Mouse (Mus musculus) heart, embryonic 15.5 days (tissue): Measurements from ENCODE around the gene Cfap65. TPM values are rescaled to one million over a fixed set of nuclear protein-coding genes. Genes with fewer than 3 reads are reported as not detected.

Experiments used
- ATAC-seq: fragments of 200-750 bp; cut with Nextera tagmentation; replicated peaks from 2 replicates; pipeline ENCODE4 v1.8.0; 2017; ENCODE audit warnings: low read depth, moderate TSS enrichment; ENCODE audit not compliant: insufficient number of reproducible peaks, insufficient read depth, low FRiP score
- H3K27ac ChIP-seq: fragments of 300-500 bp; sonication (generic); 2 replicates; pipeline ENCODE4 v1.5.1; 2015; ENCODE audit warnings: mild to moderate bottlenecking, inconsistent platforms
- H3K27me3 ChIP-seq: fragments of 300-500 bp; sonication (generic); 2 replicates; pipeline ENCODE4 v1.6.1; 2015; ENCODE audit warnings: inconsistent platforms
- H3K36me3 ChIP-seq: fragments of 300-500 bp; sonication (generic); 2 replicates; pipeline ENCODE4 v1.6.1; 2015; ENCODE audit warnings: mild to moderate bottlenecking, inconsistent platforms
- H3K4me1 ChIP-seq: fragments of 300-500 bp; sonication (generic); replicated peaks from 2 replicates; pipeline ENCODE4 v1.6.1; 2015; ENCODE audit warnings: inconsistent platforms
- H3K4me2 ChIP-seq: fragments of 300-500 bp; sonication (generic); 2 replicates; pipeline ENCODE4 v1.6.1; 2015; ENCODE audit warnings: inconsistent platforms, mild to moderate bottlenecking, moderate library complexity
- H3K4me3 ChIP-seq: fragments of 300-500 bp; sonication (generic); 2 replicates; pipeline ENCODE4 v1.5.1; 2015; ENCODE audit warnings: mild to moderate bottlenecking, inconsistent platforms
- H3K9ac ChIP-seq: fragments of 300-500 bp; sonication (generic); 2 replicates; pipeline ENCODE4 v1.6.1; 2015; ENCODE audit warnings: mild to moderate bottlenecking, inconsistent platforms
- H3K9me3 ChIP-seq: fragments of 300-500 bp; sonication (generic); replicated peaks from 2 replicates; pipeline ENCODE4 v1.6.1; 2016; ENCODE audit warnings: inconsistent platforms
- WGBS: fragments of 180-500 bp; shearing (Covaris S2); methylation state at CpG from one replicate; pipeline ENCODE4 v1.1.7; 2015; ENCODE audit warnings: mixed read lengths; 5-methylcytosine and 5-hydroxymethylcytosine counted together
- polyA plus RNA-seq: library from polyadenylated mRNA; unstranded; fragments of >200 nt; fragmentation: Nextera tagmentation; extraction: Ambion mirVana; gene quantifications from 2 replicates; pipeline ENCODE4 v1.2.1, GENCODE M21; 2015

The Cfap65 gene
- polyA plus RNA-seq, 1 experiment from 2014 or later, result not detected

- peak within 1 kb of the TSS; percentile 25; the same call in 1 of the 2 replicates for H3K4me2 ChIP-seq
- H3K27me3 ChIP-seq, result peaks cover 95% of the 10 kb centered on the region
- H3K9ac ChIP-seq, result no peak within 1 kb of the TSS
- no peak within 1 kb of the TSS for H3K27ac ChIP-seq
- no peaks in the 10 kb centered on the region for H3K36me3 ChIP-seq
- no peaks in the 10 kb centered on the region for H3K9me3 ChIP-seq
- 4% methylated on average over 25 of the region's 25 CpGs for WGBS
- H3K4me3 ChIP-seq, result peak within 1 kb of the TSS; percentile 5; the same call in 1 of the 2 replicates
- H3K4me1 ChIP-seq, result peaks cover 13% of the 10 kb centered on the region
- no peak for ATAC-seq
Observed at GRCm38 (mm10) chr1:74893134-74893855, 42.1 kb downstream of the Cfap65 start, which contains the start of gene Cryba2. Gene Cryba2 (minus strand): TSS chr1:74893143.

- Histone ChIP-seq H3K36me3 (no peaks in the 10 kb centered on the region), H3K27ac (no peak overlapping the region), H3K27me3 (peaks cover 95% of the 10 kb centered on the region), H3K4me2 (peak overlapping the region; percentile 25; the same call in 1 of the 2 replicates), H3K4me1 (peaks cover 11% of the 10 kb centered on the region), H3K9ac (no peak overlapping the region), H3K9me3 (no peaks in the 10 kb centered on the region), H3K4me3 (peak overlapping the region; percentile 5; the same call in 1 of the 2 replicates)
- WGBS, result 3% methylated on average over 39 of the region's 39 CpGs
- no peak for ATAC-seq
Observed at GRCm38 (mm10) chr1:74892351-74893133, 42.9 kb downstream of the Cfap65 start.

GRCm38 (mm10) chr1:74891513-74891912 is 43.9 kb downstream of the Cfap65 start:
- peaks cover 95% of the 10 kb centered on the region for H3K27me3 ChIP-seq
- H3K9ac ChIP-seq, result no peak overlapping the region
- H3K27ac ChIP-seq, result no peak overlapping the region
- no peak for ATAC-seq
- H3K4me1 ChIP-seq, result peaks cover 11% of the 10 kb centered on the region
- no peaks in the 10 kb centered on the region for H3K36me3 ChIP-seq
- no peak overlapping the region for H3K4me2 ChIP-seq
- no peak overlapping the region for H3K4me3 ChIP-seq
- H3K9me3 ChIP-seq, result no peaks in the 10 kb centered on the region
- 2% methylated on average over 8 of the region's 8 CpGs for WGBS

GRCm38 (mm10) chr1:74885369-74886042 is 49.9 kb downstream of the Cfap65 start, which contains the start of gene Fev:
Gene Fev (minus strand): TSS chr1:74885419.
- under 1% methylated on average over 43 of the region's 43 CpGs for WGBS
- no peak within 1 kb of the TSS for H3K27ac ChIP-seq
- ATAC-seq, result no peak; the same call in 1 of the 2 replicates

GRCm38 (mm10) chr1:74884196-74885141 is 50.9 kb downstream of the Cfap65 start:
- peak overlapping the region; percentile 64 for H3K4me2 ChIP-seq
- no peaks in the 10 kb centered on the region for H3K9me3 ChIP-seq
- no peak for ATAC-seq
- H3K27ac ChIP-seq, result no peak overlapping the region
- peak overlapping the region; percentile 45 for H3K4me3 ChIP-seq
- WGBS, result under 1% methylated on average over 57 of the region's 57 CpGs
- no peaks in the 10 kb centered on the region for H3K36me3 ChIP-seq
- no peak overlapping the region for H3K9ac ChIP-seq
- H3K4me1 ChIP-seq, result peaks cover 35% of the 10 kb centered on the region
- peaks cover 89% of the 10 kb centered on the region for H3K27me3 ChIP-seq

More at GRCm38 (mm10) chr1:74885369-74886042, 49.9 kb downstream of the Cfap65 start, which contains the start of gene Fev:
- H3K9me3 ChIP-seq, result no peaks in the 10 kb centered on the region
- peaks cover 95% of the 10 kb centered on the region for H3K27me3 ChIP-seq
- peak within 1 kb of the TSS; percentile 45 for H3K4me3 ChIP-seq
- H3K36me3 ChIP-seq, result no peaks in the 10 kb centered on the region
- no peak within 1 kb of the TSS for H3K9ac ChIP-seq
- peak within 1 kb of the TSS; percentile 64 for H3K4me2 ChIP-seq
- peaks cover 35% of the 10 kb centered on the region for H3K4me1 ChIP-seq

GRCm38 (mm10) chr1:74883441-74883840 is 52.0 kb downstream of the Cfap65 start:
- Histone ChIP-seq H3K27ac (no peak overlapping the region), H3K36me3 (no peaks in the 10 kb centered on the region), H3K4me3 (no peak overlapping the region), H3K9ac (no peak overlapping the region), H3K9me3 (no peaks in the 10 kb centered on the region), H3K27me3 (peaks cover 94% of the 10 kb centered on the region), H3K4me1 (peaks cover 35% of the 10 kb centered on the region), H3K4me2 (no peak overlapping the region)
- ATAC-seq, result no peak
- WGBS, result 17% methylated on average over 5 of the region's 5 CpGs

GRCm38 (mm10) chr1:74882828-74883227 is 52.6 kb downstream of the Cfap65 start:
- Histone ChIP-seq H3K4me3 (peak overlapping the region; percentile 43), H3K9ac (no peak overlapping the region), H3K27me3 (peaks cover 91% of the 10 kb centered on the region), H3K4me1 (peaks cover 35% of the 10 kb centered on the region), H3K36me3 (no peaks in the 10 kb centered on the region), H3K4me2 (peak overlapping the region; percentile 77), H3K27ac (no peak overlapping the region), H3K9me3 (no peaks in the 10 kb centered on the region)
- WGBS, result 8% methylated on average over 8 of the region's 8 CpGs
- no peak for ATAC-seq

- H3K27me3 ChIP-seq, result peaks cover 86% of the 10 kb centered on the region
- H3K9me3 ChIP-seq, result no peaks in the 10 kb centered on the region
- H3K4me3 ChIP-seq, result peak overlapping the region; percentile 43
- no peaks in the 10 kb centered on the region for H3K36me3 ChIP-seq
- H3K4me2 ChIP-seq, result peak overlapping the region; percentile 77
- no peak for ATAC-seq
- H3K9ac ChIP-seq, result peak overlapping the region; percentile 31; the same call in 1 of the 2 replicates
- 3% methylated on average over 74 of the region's 74 CpGs for WGBS
- H3K4me1 ChIP-seq, result peaks cover 35% of the 10 kb centered on the region
- no peak overlapping the region for H3K27ac ChIP-seq
Observed at GRCm38 (mm10) chr1:74882055-74882734, 53.2 kb downstream of the Cfap65 start.

- H3K4me3 ChIP-seq, result no peak overlapping the region
- H3K4me2 ChIP-seq, result no peak overlapping the region
Observed at GRCm38 (mm10) chr1:74880785-74881360, 54.5 kb downstream of the Cfap65 start.

More at GRCm38 (mm10) chr1:74880785-74881360, 54.5 kb downstream of the Cfap65 start:
- Histone ChIP-seq H3K27ac (no peak overlapping the region), H3K4me1 (peaks cover 35% of the 10 kb centered on the region), H3K27me3 (peaks cover 82% of the 10 kb centered on the region), H3K36me3 (no peaks in the 10 kb centered on the region), H3K9ac (no peak overlapping the region), H3K9me3 (no peaks in the 10 kb centered on the region)
- WGBS, result 4% methylated on average over 18 of the region's 18 CpGs
- no peak for ATAC-seq
